Mouse (Mus musculus) liver, adult 2 months (tissue): Measurements from ENCODE around the gene Gm6096.

Source experiments
- CTCF ChIP-seq: fragments of 200-500 bp; IDR thresholded peaks from 2 replicates; pipeline ENCODE4 v1.5.1; 2011; ENCODE audit warnings: low read depth, low read length, control low read depth
- POLR2A ChIP-seq: fragments of 200-500 bp; IDR thresholded peaks from 2 replicates; pipeline ENCODE4 v1.6.1; 2011; ENCODE audit warnings: low read length, control low read depth; ENCODE audit not compliant: insufficient read depth; ENCODE audit errors: extremely low read depth

- TF ChIP-seq CTCF (no peak), POLR2A (no peak)
These were observed 29.1 kb upstream of the Gm6096 start for GRCm38 (mm10) chr7:34221594-34222250.
